Comparison of ENCODE assay signal across 19 mouse cellular contexts in genomic region chr17:78166566-78166965, GRCm38 (mm10). TPM values are rescaled to one million over a fixed set of nuclear protein-coding genes. Genes with fewer than 3 reads are reported as not detected.
A peak's percentile ranks its signal among the peaks of the same experiment; 100 is the strongest.
DNase-seq lines count a peak whose midpoint lies in the region; ATAC-seq lines count a peak whose summit lies in the region.
"Had no signal": no experiment of that assay in that cellular context is flagged by ENCODE, and none has a peak within 500 bp of the region (broad histone marks: within the 10 kb centered on the region; RNA-seq: fewer than 3 reads in every experiment).

No protein-coding gene starts in this region.

- peak; percentile 77 for ATAC-seq in frontal cortex, adult (ENCODE audit: low TSS enrichment)
- ATAC-seq in granulocyte monocyte progenitor cell, adult 5-6 weeks (replicated peaks; ENCODE audit: poor library complexity, severe bottlenecking), result no peak
- no peak for ATAC-seq in erythroid progenitor cell, adult 5-6 weeks (replicated peaks; ENCODE audit: low FRiP score, poor library complexity, severe bottlenecking)
- ATAC-seq: forebrain, postnatal 0 days had no signal

- no peak for DNase-seq in frontal cortex, postnatal 14 days (ENCODE audit: low spot score in 2 of 2)
- peak; percentile 4 for DNase-seq in left cerebral cortex, adult 11 months (ENCODE audit: low spot score)
- DNase-seq in left cerebral cortex, postnatal 10 days (ENCODE audit: extremely low spot score in 1 of 2, low spot score in 2 of 2), result no peak
- peak; percentile 82 for DNase-seq in fat pad, adult 2 months (ENCODE audit: extremely low read depth, low read depth, low spot score)
- peak; percentile 6 to 33 for DNase-seq in left cerebral cortex, postnatal 14 days (ENCODE audit: low spot score in 2 of 2)
- DNase-seq: adrenal gland, postnatal 10 days; cerebellum, adult 8-10 months; forebrain, postnatal 0 days; gastrocnemius, postnatal 14 days; heart, adult 2 months; kidney, adult 2 months; kidney, postnatal 10 days; liver, embryonic 13.5 days; lung, adult 2 months; lung, postnatal 14 days; thymus, postnatal 25 days had no signal

- intact Hi-C loops in left cerebral cortex, postnatal 10 days (cut with DNase I), result no loop called here
- intact Hi-C loops in left cerebral cortex, postnatal 14 days (cut with DNase I), result no loop called here

RNA-seq across cellular contexts. Expression of gene Crim1, which starts 33.5 kb away (rescaled TPM):
- 10 to 100 TPM; 56.6 to 60.5 TPM for total RNA-seq in left cerebral cortex, postnatal 10 days (2021)
- 10 to 100 TPM; 51.7 to 62.8 TPM for total RNA-seq in left cerebral cortex, postnatal 14 days (2021)
- 1.7 and 2.2 TPM in 2 replicates for total RNA-seq in granulocyte monocyte progenitor cell, adult 5-6 weeks (2014; fragmentation: Nextera tagmentation)
- 0.67 and 1.4 TPM in 2 replicates for total RNA-seq in granulocyte monocyte progenitor cell, adult 5-6 weeks (2017)
- total RNA-seq in erythroid progenitor cell, adult 5-6 weeks (2015; ENCODE audit: low replicate concordance), result 0.36 and 0.84 TPM in 2 replicates
- total RNA-seq in erythroid progenitor cell, adult 5-6 weeks (2017; ENCODE audit: low replicate concordance), result 2.1 TPM in 1 of 2 replicates, not detected in the other

Comparison
In these comparisons a context has a peak if more than half of its experiments do, and no peak if none do; other contexts are left out.
1. DNase-seq: peak in left cerebral cortex, adult 11 months (single experiment), fat pad, adult 2 months (single experiment) and left cerebral cortex, postnatal 14 days (2 of 2); none in frontal cortex, postnatal 14 days (0 of 2) and left cerebral cortex, postnatal 10 days (0 of 2).
2. RNA of gene Crim1, which starts 33.5 kb away (total RNA-seq): 51.7 to 62.8 TPM in left cerebral cortex, postnatal 14 days and 56.6 to 60.5 TPM in left cerebral cortex, postnatal 10 days; 0.67 to 2.2 TPM in granulocyte monocyte progenitor cell, adult 5-6 weeks and 0.36 to 2.1 TPM in erythroid progenitor cell, adult 5-6 weeks; every median in the first group is over 10 times any median in the second.